Mouse (Mus musculus) CH12.LX (cell line): ENCODE measurements at regions not wholly inside any gene's neighbourhood (a gene's known extent, or its start where the extent isn't known, plus 50 kb on each side); places are given as distances from the start of the nearest gene placed in this dataset.

Experiments
- DNase-seq: peaks from one replicate; pipeline ENCODE4 v3.0.0-alpha.2; 2013; ENCODE audit errors: extremely low read depth
- H3K27ac ChIP-seq: 2 replicates; pipeline ENCODE4 v1.5.1; 2012; ENCODE audit warnings: low read depth, mild to moderate bottlenecking, control low read depth, moderate library complexity; ENCODE audit not compliant: insufficient read depth
- H3K27me3 ChIP-seq: replicated peaks from 2 replicates; pipeline ENCODE3; 2012; ENCODE audit warnings: inconsistent platforms
- H3K36me3 ChIP-seq, 2 experiments: replicated peaks in 1 of 2; 2 replicates each; pipeline versions ENCODE3 to v1.6.1; 2012; ENCODE audit warnings: inconsistent platforms in 1 of 2, low read length in 1 of 2, mild to moderate bottlenecking in 1 of 2, mixed read lengths in 1 of 2, moderate library complexity in 1 of 2; ENCODE audit not compliant: control insufficient read depth in 1 of 2, insufficient read depth in 1 of 2
- H3K4me1 ChIP-seq, 2 experiments: 2 replicates each; pipeline ENCODE4 v1.6.1; 2012; ENCODE audit warnings: inconsistent platforms in 1 of 2, moderate library complexity in 1 of 2; ENCODE audit not compliant: insufficient read depth in 2 of 2, control insufficient read depth in 1 of 2
- H3K4me2 ChIP-seq: 2 replicates; pipeline ENCODE4 v1.6.1; 2012; ENCODE audit warnings: low read depth, mild to moderate bottlenecking, control low read depth; ENCODE audit not compliant: poor library complexity, insufficient read depth, severe bottlenecking
- H3K4me3 ChIP-seq, 3 experiments: fragments of 150-350 bp in 1 of 3; sonication (generic) in 1 of 3; replicated peaks in 1 of 3; 2 replicates each; pipeline versions ENCODE3 to v1.5.1; 2011 to 2012; ENCODE audit warnings: low read depth in 2 of 3, low read length in 2 of 3, mild to moderate bottlenecking in 2 of 3, moderate library complexity in 2 of 3, control low read depth in 1 of 3, improper control_type of control experiment in 1 of 3, inconsistent platforms in 1 of 3, mixed read lengths in 1 of 3; ENCODE audit not compliant: poor library complexity in 1 of 3
- H3K79me2 ChIP-seq: replicated peaks from 2 replicates; pipeline ENCODE4 v1.6.1; 2012; ENCODE audit warnings: mild to moderate bottlenecking, moderate library complexity; ENCODE audit not compliant: control insufficient read depth, poor library complexity, insufficient read depth, severe bottlenecking; ENCODE audit errors: extremely low read depth
- H3K9ac ChIP-seq: 2 replicates; pipeline ENCODE4 v1.6.1; 2012; ENCODE audit warnings: low read depth, mild to moderate bottlenecking, control low read depth, moderate library complexity; ENCODE audit not compliant: insufficient read depth
- H3K9me3 ChIP-seq: replicated peaks from 2 replicates; pipeline ENCODE3; 2012; ENCODE audit warnings: low read length, inconsistent platforms, mixed read lengths
- CHD1 ChIP-seq: IDR thresholded peaks from 2 replicates; pipeline ENCODE4 v1.6.1; 2012; ENCODE audit warnings: low read depth, low read length, improper control_type of control experiment, inconsistent platforms
- CTCF ChIP-seq, 2 experiments: IDR thresholded peaks in 1 of 2; conservative IDR thresholded peaks in 1 of 2; 2 replicates each; pipeline ENCODE4 v1.5.1; 2011 to 2012; ENCODE audit warnings: low read depth in 2 of 2, low read length in 2 of 2, improper control_type of control experiment in 1 of 2, inconsistent platforms in 1 of 2, mild to moderate bottlenecking in 1 of 2, moderate library complexity in 1 of 2
- E2F4 ChIP-seq: IDR thresholded peaks from 2 replicates; pipeline ENCODE4 v1.6.1; 2011; ENCODE audit warnings: low read depth, low read length, improper control_type of control experiment; ENCODE audit not compliant: insufficient replicate concordance
- ELF1 ChIP-seq: IDR thresholded peaks from 2 replicates; pipeline ENCODE4 v1.6.1; 2014; ENCODE audit warnings: low read depth, mild to moderate bottlenecking, inconsistent platforms, low read length, improper control_type of control experiment
- EP300 ChIP-seq: IDR thresholded peaks from 2 replicates; pipeline ENCODE4 v1.6.1; 2011; ENCODE audit warnings: low read length, improper control_type of control experiment
- ETS1 ChIP-seq: conservative IDR thresholded peaks from 2 replicates; pipeline ENCODE4 v1.6.1; 2012; ENCODE audit warnings: low read depth, mild to moderate bottlenecking, inconsistent platforms, low read length, improper control_type of control experiment, moderate library complexity
- GABPA ChIP-seq: IDR thresholded peaks from 2 replicates; pipeline ENCODE4 v1.6.1; 2012; ENCODE audit warnings: low read depth, low read length, improper control_type of control experiment, inconsistent platforms; ENCODE audit not compliant: insufficient replicate concordance
- HCFC1 ChIP-seq: IDR thresholded peaks from 2 replicates; pipeline ENCODE4 v1.6.1; 2012; ENCODE audit warnings: low read depth, mild to moderate bottlenecking, inconsistent platforms, low read length, improper control_type of control experiment
- JUN ChIP-seq: IDR thresholded peaks from 2 replicates; pipeline ENCODE4 v1.6.1; 2011; ENCODE audit warnings: low read depth, mild to moderate bottlenecking, low read length, improper control_type of control experiment, moderate library complexity; ENCODE audit not compliant: insufficient read depth
- JUND ChIP-seq: conservative IDR thresholded peaks from 2 replicates; pipeline ENCODE4 v1.6.1; 2011; ENCODE audit warnings: low read depth, low read length, improper control_type of control experiment
- MAFK ChIP-seq: IDR thresholded peaks from 2 replicates; pipeline ENCODE4 v1.6.1; 2011; ENCODE audit warnings: low read length, improper control_type of control experiment; ENCODE audit not compliant: insufficient replicate concordance
- MAX ChIP-seq: IDR thresholded peaks from 2 replicates; pipeline ENCODE4 v1.6.1; 2011; ENCODE audit warnings: low read length, improper control_type of control experiment
- MAZ ChIP-seq: IDR thresholded peaks from 2 replicates; pipeline ENCODE4 v1.6.1; 2012; ENCODE audit warnings: low read depth, mild to moderate bottlenecking, inconsistent platforms, low read length, improper control_type of control experiment, moderate library complexity
- MXI1 ChIP-seq: IDR thresholded peaks from 2 replicates; pipeline ENCODE4 v1.6.1; 2011; ENCODE audit warnings: mild to moderate bottlenecking, low read depth, low read length, improper control_type of control experiment
- MYC ChIP-seq: IDR thresholded peaks from 2 replicates; pipeline ENCODE4 v1.6.1; 2011; ENCODE audit warnings: low read depth, mild to moderate bottlenecking, improper control_type of control experiment, low read length
- NELFE ChIP-seq: IDR thresholded peaks from 2 replicates; pipeline ENCODE4 v1.6.1; 2011; ENCODE audit warnings: low read depth, low read length, improper control_type of control experiment
- NRF1 ChIP-seq: IDR thresholded peaks from 2 replicates; pipeline ENCODE4 v1.6.1; 2014; ENCODE audit warnings: low read depth, mild to moderate bottlenecking, inconsistent platforms, low read length, improper control_type of control experiment, moderate library complexity
- POLR2A ChIP-seq: IDR thresholded peaks from 2 replicates; pipeline ENCODE4 v1.6.1; 2011; ENCODE audit warnings: low read depth, mild to moderate bottlenecking, improper control_type of control experiment, low read length
- SMC3 ChIP-seq: IDR thresholded peaks from 2 replicates; pipeline ENCODE4 v1.6.1; 2011; ENCODE audit warnings: low read depth, low read length, improper control_type of control experiment
- TCF12 ChIP-seq: IDR thresholded peaks from 2 replicates; pipeline ENCODE4 v1.6.1; 2014; ENCODE audit warnings: low read depth, mild to moderate bottlenecking, inconsistent platforms, low read length, improper control_type of control experiment
- UBTF ChIP-seq: IDR thresholded peaks from 2 replicates; pipeline ENCODE4 v1.6.1; 2012; ENCODE audit warnings: low read depth, mild to moderate bottlenecking, inconsistent platforms, low read length, improper control_type of control experiment, moderate library complexity
- USF2 ChIP-seq: conservative IDR thresholded peaks from 2 replicates; pipeline ENCODE4 v1.6.1; 2011; ENCODE audit warnings: low read depth, low read length, improper control_type of control experiment
- ZC3H11A ChIP-seq: IDR thresholded peaks from 2 replicates; pipeline ENCODE4 v1.6.1; 2012; ENCODE audit warnings: low read depth, mild to moderate bottlenecking, inconsistent platforms, low read length, improper control_type of control experiment
- ZNF384 ChIP-seq: IDR thresholded peaks from 2 replicates; pipeline ENCODE4 v1.6.1; 2012; ENCODE audit warnings: low read depth, low read length, improper control_type of control experiment, inconsistent platforms
- dilution Hi-C: fragments of 300-500 bp; cut with MboI; formaldehyde crosslinking; loops from 2 replicates; pipeline ENCODE4 v1.14.3; 2020; ENCODE audit warnings: low sequenced_read_pairs; ENCODE audit not compliant: extremely low pct_unique_long_range_greater_than_20kb, extremely low pct_ligation_motif_present
- in situ Hi-C: fragments of 300-500 bp; cut with MboI; formaldehyde crosslinking; loops from 3 replicates; pipeline ENCODE4 v1.14.3; 2019; ENCODE audit warnings: low sequenced_read_pairs, low pct_ligation_motif_present, low pct_unique_long_range_greater_than_20kb, mixed read lengths

GRCm38 (mm10) chr9:48060996-48061395, 100.8 kb upstream of the Nxpe4 start:
- H3K27me3 ChIP-seq: peaks cover 58% of the 10 kb centered on the region
- TF ChIP-seq ELF1 (no peak), CTCF (conservative IDR thresholded peaks at IDR 0.05 in 1 of 2, IDR thresholded peaks at IDR 0.05 in 1 of 2; ENCODE audit: low read depth in 2 of 2, low read length in 2 of 2) (no peak), MYC (no peak), HCFC1 (no peak), MXI1 (no peak), POLR2A (no peak), E2F4 (no peak), ZC3H11A (no peak), EP300 (no peak), NRF1 (no peak), JUN (no peak)
- dilution Hi-C loops: no loop called here

DNA sequence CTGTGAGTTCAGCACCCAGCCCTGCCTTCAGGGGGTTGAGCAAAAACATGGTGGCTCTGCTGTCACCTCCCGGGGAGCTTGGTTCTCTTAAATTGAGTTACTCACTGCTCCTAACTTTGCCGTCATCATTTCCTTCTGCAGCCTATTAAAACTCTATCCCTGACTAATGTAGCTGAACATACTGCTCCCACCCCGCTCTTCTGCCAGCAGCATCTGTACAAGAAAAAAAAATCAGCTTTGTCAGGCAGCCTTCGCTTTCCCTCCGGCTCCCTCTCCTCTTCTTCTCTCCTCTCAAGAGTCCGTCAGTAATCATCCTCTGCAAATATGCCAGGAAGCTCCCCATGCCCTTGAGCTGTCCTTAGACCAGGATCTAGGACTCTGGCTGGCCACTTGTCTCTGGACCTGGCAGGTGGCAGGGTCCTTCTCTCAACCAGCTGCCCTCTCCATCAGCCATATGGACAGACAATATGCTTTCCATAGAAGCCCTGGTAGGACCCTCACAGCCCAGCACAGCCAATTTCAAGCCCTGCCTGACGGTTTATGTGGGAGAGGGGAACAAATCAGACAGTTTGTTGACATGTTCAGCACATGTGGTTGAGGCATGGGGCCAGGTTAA, 95.0 kb upstream of the Nxpe4 start:
- TF ChIP-seq MAX: no peak
- no peak for TF ChIP-seq TCF12
- no peak for TF ChIP-seq ETS1
- TF ChIP-seq POLR2A: no peak
- TF ChIP-seq CHD1: no peak
- TF ChIP-seq MAFK: no peak
- no peak for TF ChIP-seq NELFE
- TF ChIP-seq USF2: no peak
- no peak for TF ChIP-seq ZC3H11A
- TF ChIP-seq NRF1: no peak
- TF ChIP-seq ELF1: no peak
- TF ChIP-seq SMC3: no peak
- no peak for TF ChIP-seq ZNF384
- TF ChIP-seq MAZ: no peak
- no peak for TF ChIP-seq E2F4
- TF ChIP-seq UBTF: no peak
- no peak for TF ChIP-seq JUND
- no peak for TF ChIP-seq GABPA
- TF ChIP-seq, all 38 proteins: peak for 0
- Histone ChIP-seq H3K9ac (no peak overlapping the region), H3K27ac (no peak overlapping the region), H3K4me1 (no peaks in the 10 kb centered on the region), H3K9me3 (no peaks in the 10 kb centered on the region), H3K36me3 (no peaks in the 10 kb centered on the region), H3K4me2 (no peak overlapping the region), H3K4me3 (no peak overlapping the region), H3K79me2 (no peaks in the 10 kb centered on the region), H3K27me3 (peaks cover 19% of the 10 kb centered on the region)
- in situ Hi-C loops (no loop called here), dilution Hi-C loops (no loop called here)
- no peak for DNase-seq

More at GRCm38 (mm10) chr9:48060996-48061395, 100.8 kb upstream of the Nxpe4 start:
- Histone ChIP-seq H3K27ac (no peak overlapping the region), H3K79me2 (no peaks in the 10 kb centered on the region), H3K4me3 (no peak overlapping the region), H3K36me3 (no peaks in the 10 kb centered on the region), H3K4me2 (no peak overlapping the region), H3K4me1 (no peaks in the 10 kb centered on the region), H3K9me3 (no peaks in the 10 kb centered on the region), H3K9ac (no peak overlapping the region)
- in situ Hi-C loops: no loop called here
- no peak for DNase-seq
